Mouse (Mus musculus): ENCODE data around the gene Arhgap23.

Gene Arhgap23

GRCm38 (mm10) chr11:97500720-97501448 is 85.6 kb downstream of the Arhgap23 start:
- no peak for DNase-seq (ENCODE audit: low read depth in 2 of 2, low spot score in 2 of 2)

- no peak for DNase-seq (ENCODE audit: low read depth in 2 of 2, low spot score in 2 of 2)
Measured at GRCm38 (mm10) chr11:97502383-97502782, 87.0 kb downstream of the Arhgap23 start.

GRCm38 (mm10) chr11:97502846-97503245 is 87.5 kb downstream of the Arhgap23 start:
- no peak for DNase-seq (ENCODE audit: low read depth in 2 of 2, low spot score in 2 of 2)

- DNase-seq (ENCODE audit: low read depth in 2 of 2, low spot score in 2 of 2) = no peak
Measured at GRCm38 (mm10) chr11:97505784-97506183, 90.5 kb downstream of the Arhgap23 start.

GRCm38 (mm10) chr11:97506331-97506730 is 91.0 kb downstream of the Arhgap23 start:
- DNase-seq (ENCODE audit: low read depth in 2 of 2, low spot score in 2 of 2) = no peak

- no peak for DNase-seq (ENCODE audit: low read depth in 2 of 2, low spot score in 2 of 2)
Measured at GRCm38 (mm10) chr11:97508198-97508597, 92.9 kb downstream of the Arhgap23 start.

- no peak for DNase-seq (ENCODE audit: low read depth in 2 of 2, low spot score in 2 of 2)
Measured at GRCm38 (mm10) chr11:97509058-97509457, 93.7 kb downstream of the Arhgap23 start.

- DNase-seq (ENCODE audit: low read depth in 2 of 2, low spot score in 2 of 2) = no peak
Measured at GRCm38 (mm10) chr11:97509715-97510485, 94.6 kb downstream of the Arhgap23 start.

GRCm38 (mm10) chr11:97510966-97511660 is 95.8 kb downstream of the Arhgap23 start:
- peak; percentile 40 to 53 for DNase-seq (ENCODE audit: low read depth in 2 of 2, low spot score in 2 of 2)

GRCm38 (mm10) chr11:97511661-97512369 is 96.5 kb downstream of the Arhgap23 start:
- no peak for DNase-seq (ENCODE audit: low read depth in 2 of 2, low spot score in 2 of 2)

- no peak for DNase-seq (ENCODE audit: low read depth in 2 of 2, low spot score in 2 of 2)
Measured at GRCm38 (mm10) chr11:97512511-97512910, 97.2 kb downstream of the Arhgap23 start.

GRCm38 (mm10) chr11:97513066-97513465 is 97.7 kb downstream of the Arhgap23 start:
- DNase-seq (ENCODE audit: low read depth in 2 of 2, low spot score in 2 of 2) = no peak

GRCm38 (mm10) chr11:97520541-97520940 is 105.2 kb downstream of the Arhgap23 start:
- DNase-seq (ENCODE audit: low read depth in 2 of 2, low spot score in 2 of 2) = no peak

GRCm38 (mm10) chr11:97521741-97522474 is 106.6 kb downstream of the Arhgap23 start:
- DNase-seq (ENCODE audit: low read depth in 2 of 2, low spot score in 2 of 2) = no peak

GRCm38 (mm10) chr11:97523107-97523506 is 107.8 kb downstream of the Arhgap23 start:
- no peak for DNase-seq (ENCODE audit: low read depth in 2 of 2, low spot score in 2 of 2)

- no peak for DNase-seq (ENCODE audit: low read depth in 2 of 2, low spot score in 2 of 2)
Measured at GRCm38 (mm10) chr11:97523827-97524261, 108.5 kb downstream of the Arhgap23 start.

GRCm38 (mm10) chr11:97524306-97524705 is 109.0 kb downstream of the Arhgap23 start:
- no peak for DNase-seq (ENCODE audit: low read depth in 2 of 2, low spot score in 2 of 2)

GRCm38 (mm10) chr11:97525313-97525712 is 110.0 kb downstream of the Arhgap23 start:
- DNase-seq (ENCODE audit: low read depth in 2 of 2, low spot score in 2 of 2) = no peak

GRCm38 (mm10) chr11:97528282-97528808 is 113.0 kb downstream of the Arhgap23 start:
- no peak for DNase-seq (ENCODE audit: low read depth in 2 of 2, low spot score in 2 of 2)

GRCm38 (mm10) chr11:97530069-97530468 is 114.7 kb downstream of the Arhgap23 start:
- DNase-seq (ENCODE audit: low read depth in 2 of 2, low spot score in 2 of 2) = no peak

All from CD8-positive naive resting alpha-beta T cell, adult 2 months (primary cell).